Mouse (Mus musculus): Measurements from ENCODE around the gene Mrps11. TPM values are rescaled to one million over a fixed set of nuclear protein-coding genes. Genes with fewer than 3 reads are reported as not detected.

The Mrps11 gene
- total RNA-seq, 1 experiment, result 79.8 TPM

DNA sequence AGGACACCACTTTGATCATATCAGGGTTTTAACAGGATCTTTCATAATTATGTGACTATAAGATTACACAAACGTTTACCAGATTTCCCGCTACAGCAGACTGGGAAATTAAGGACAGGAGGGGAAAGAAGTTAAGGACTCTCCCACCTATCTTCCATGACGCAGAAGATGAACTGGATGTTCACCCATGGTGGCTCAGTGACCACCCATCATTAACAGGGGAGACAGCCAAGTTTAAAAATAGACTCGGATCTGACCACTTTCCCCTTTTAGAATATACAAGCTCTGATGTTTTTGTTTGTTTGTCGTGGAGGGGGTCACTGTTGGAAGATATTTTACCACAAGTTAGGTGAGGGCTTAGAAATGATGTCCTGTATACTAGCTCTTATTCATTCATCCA, 58.7 kb downstream of the Mrps11 start:
- Histone ChIP-seq H3K9ac (ENCODE audit: insufficient read depth, low read depth, low read length, poor library complexity, severe bottlenecking) (no peak overlapping the region), H3K4me3 (ENCODE audit: insufficient read depth in 1 of 2, low read depth in 1 of 2, low read length in 2 of 2, poor library complexity in 1 of 2, severe bottlenecking in 1 of 2) (no peak overlapping the region), H3K9me3 (ENCODE audit: control insufficient read depth, insufficient read depth, low read depth, low read length) (no peaks in the 10 kb centered on the region), H3K4me1 (ENCODE audit: control insufficient read depth in 2 of 2, insufficient read depth in 2 of 2, low read length in 2 of 2, poor library complexity in 1 of 2) (peaks cover 0 to 13% of the 10 kb centered on the region in 2 experiments; a peak in 2 of 4 replicates), H3K36me3 (ENCODE audit: control insufficient read depth, insufficient read depth, low read length, poor library complexity, severe bottlenecking) (peaks cover 21% of the 10 kb centered on the region), H3K27ac (ENCODE audit: insufficient read depth, low read depth, low read length, poor library complexity, severe bottlenecking) (no peak overlapping the region)
- TF ChIP-seq MAFK (IDR thresholded peaks at IDR 0.05; ENCODE audit: insufficient read depth, low read depth, low read length) (no peak), ZNF384 (IDR thresholded peaks at IDR 0.05; ENCODE audit: low read depth, low read length) (no peak), HCFC1 (IDR thresholded peaks at IDR 0.05; ENCODE audit: borderline replicate concordance, insufficient read depth, low read length) (no peak), CHD2 (IDR thresholded peaks at IDR 0.05; ENCODE audit: low read depth, low read length) (no peak), ZC3H11A (IDR thresholded peaks at IDR 0.05; ENCODE audit: borderline replicate concordance, low read depth, low read length) (no peak)
- in situ Hi-C loops (cut with MboI; ENCODE audit: low sequenced_read_pairs in 2 of 2, unreplicated experiment in 2 of 2), result no loop called here
- no peak for DNase-seq (ENCODE audit: low read depth, low spot score)

Other genes starting within 250 kb of the Mrps11 start
- 0.32 and 0.40 TPM in 2 replicates for gene Ntrk3, start 45.1 kb upstream of the Mrps11 start, total RNA-seq (2012; rRNA removed)
- gene Mrpl46, start 412 bp downstream of the Mrps11 start, total RNA-seq (2012; rRNA removed), result 28.8 and 34.2 TPM in 2 replicates
- 14.3 and 14.5 TPM in 2 replicates for gene Det1, start 64.1 kb downstream of the Mrps11 start, total RNA-seq (2012; rRNA removed)
- gene Aen, start 112.7 kb downstream of the Mrps11 start, total RNA-seq (2012; rRNA removed), result 104 and 146 TPM in 2 replicates
- gene Isg20, start 130.3 kb downstream of the Mrps11 start, total RNA-seq (2012; rRNA removed), result 1.6 and 3.2 TPM in 2 replicates